Mouse (Mus musculus): ENCODE data around the gene Lyrm1.

Lyrm1 gene

DNA sequence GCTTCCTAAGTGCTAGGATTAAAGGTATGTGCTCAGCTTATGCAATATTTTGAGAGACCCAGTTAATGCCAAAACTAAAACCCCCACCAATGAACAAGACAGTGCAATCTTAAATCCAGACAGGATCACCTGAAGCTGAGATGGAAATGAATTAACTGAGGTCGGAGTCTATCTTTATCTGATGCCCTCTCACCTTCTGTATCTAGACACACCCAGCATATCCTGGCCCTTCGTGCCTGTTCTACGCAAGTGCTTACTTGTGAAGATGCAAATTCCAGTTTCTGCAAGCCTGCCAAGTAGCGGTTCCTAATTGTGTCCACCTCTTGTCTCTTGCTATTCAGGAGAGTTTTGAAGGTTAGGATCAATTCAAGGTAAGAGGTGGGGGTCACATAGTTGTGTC lies 69.5 kb downstream of the Lyrm1 start:
- no peak for DNase-seq (ENCODE audit: low spot score in 2 of 2)

DNA sequence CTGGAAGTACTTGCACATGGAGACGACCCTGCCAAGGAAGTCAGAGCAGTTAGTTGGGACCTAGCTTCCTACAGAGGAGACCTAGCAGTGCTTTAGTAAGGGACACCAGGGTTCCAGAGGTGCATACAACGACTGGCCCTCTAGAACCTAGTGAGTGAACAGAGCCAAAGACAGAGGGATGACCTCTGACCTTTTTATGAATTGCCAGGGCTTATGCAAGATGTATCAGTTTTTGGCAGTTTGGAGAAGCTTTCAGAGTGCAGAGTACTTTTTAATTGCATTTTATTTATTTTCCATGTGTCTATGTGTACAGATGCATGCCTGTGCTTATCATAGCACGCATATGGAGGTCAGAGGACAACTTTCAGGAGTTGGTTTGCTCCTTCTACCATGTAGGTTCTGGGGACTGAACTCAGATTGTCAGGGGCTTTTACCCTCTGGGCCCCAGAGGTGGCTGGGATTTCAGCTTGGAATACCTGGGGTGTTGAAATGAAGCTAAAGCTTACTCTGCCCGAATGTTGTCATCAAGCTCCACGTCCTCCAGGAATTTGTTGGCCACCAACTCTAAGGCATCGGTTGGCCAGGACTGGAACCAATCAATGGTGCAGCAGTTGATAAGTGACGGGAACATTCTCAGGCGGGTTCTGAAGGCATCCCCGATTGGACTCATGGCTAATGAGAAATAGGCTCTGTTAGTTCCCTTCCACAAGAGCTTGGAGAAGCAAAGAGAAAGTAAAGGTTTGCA lies 70.2 kb downstream of the Lyrm1 start:
- DNase-seq (ENCODE audit: low spot score in 2 of 2) = no peak

DNA sequence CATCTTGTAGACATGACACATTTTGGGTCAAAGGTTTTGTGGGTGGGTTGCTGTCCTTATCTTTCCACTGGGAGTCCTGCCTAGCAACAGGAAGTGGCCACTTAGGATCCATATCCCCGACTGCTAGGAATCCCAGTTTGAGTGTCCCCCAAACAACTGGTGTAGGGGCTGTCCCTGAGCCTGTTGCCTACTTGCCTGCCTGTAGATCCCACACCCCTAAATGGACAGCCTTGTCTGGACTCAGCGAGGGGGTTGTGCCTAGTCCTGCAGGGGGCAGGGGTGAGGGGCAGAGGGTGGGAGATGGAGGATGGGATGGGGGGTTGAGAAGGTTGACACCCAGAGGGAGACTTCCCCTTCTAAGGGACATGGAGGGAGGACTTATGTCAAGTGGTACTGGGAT lies 73.7 kb downstream of the Lyrm1 start:
- DNase-seq (ENCODE audit: low spot score in 2 of 2) = no peak

DNA sequence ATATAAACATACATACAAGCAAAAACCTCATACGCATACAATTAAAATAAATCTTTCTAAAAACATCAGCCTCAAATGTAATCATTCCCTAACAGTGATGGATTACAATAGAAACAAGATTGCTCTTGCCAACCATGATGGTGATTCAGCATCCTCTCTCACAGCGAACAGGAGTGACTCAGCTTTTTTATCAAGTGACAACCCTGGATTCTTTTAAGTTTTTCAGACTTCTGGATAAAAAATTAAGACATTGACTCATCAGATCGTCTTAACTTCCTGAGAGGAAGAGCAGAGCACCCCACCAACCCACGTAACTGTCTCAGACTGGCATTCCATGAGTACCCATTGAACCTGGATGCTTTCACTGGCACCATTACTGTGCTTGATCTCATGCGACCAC lies 78.6 kb downstream of the Lyrm1 start:
- no peak for DNase-seq (ENCODE audit: low spot score in 2 of 2)

DNA sequence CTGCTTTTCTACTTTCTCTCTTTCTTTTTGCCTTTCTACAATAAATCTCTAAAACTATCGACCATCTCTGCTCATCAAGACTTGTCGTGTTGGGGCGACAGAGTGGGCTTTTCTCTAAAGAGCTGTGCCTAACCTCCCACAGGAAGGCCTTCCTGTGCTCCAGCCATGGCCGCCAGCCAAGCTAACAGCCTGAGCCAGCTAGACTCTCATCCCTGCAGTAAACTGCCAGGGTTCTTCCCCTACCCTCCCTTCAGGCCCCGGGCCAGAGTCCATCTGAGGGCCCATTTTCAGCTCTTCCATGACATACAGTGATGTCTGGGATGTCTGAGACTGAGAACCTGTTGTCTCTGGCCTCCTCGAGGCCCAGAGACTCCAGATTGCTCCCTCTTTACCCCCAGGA lies 80.6 kb downstream of the Lyrm1 start:
- no peak for DNase-seq (ENCODE audit: low spot score in 2 of 2)

DNA sequence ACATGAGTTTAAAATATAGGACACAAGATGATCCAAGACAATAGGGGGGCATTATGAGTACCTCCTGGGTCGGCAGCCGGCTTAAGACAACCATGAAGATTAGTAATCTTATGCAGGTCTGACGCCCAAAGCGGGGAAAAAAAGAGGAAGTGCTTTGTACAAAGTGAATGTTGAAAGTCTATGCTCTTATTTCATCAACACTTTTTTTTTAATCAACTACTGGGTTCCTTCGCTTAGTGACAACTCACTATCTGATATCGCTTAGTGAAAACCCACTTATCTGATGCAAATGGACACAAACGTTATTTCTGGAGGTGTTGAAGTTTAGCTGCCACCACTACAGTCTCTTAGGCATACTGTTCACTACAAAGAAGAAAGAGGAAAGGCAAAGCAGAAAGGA lies 81.9 kb downstream of the Lyrm1 start:
- DNase-seq (ENCODE audit: low spot score in 2 of 2) = no peak

DNA sequence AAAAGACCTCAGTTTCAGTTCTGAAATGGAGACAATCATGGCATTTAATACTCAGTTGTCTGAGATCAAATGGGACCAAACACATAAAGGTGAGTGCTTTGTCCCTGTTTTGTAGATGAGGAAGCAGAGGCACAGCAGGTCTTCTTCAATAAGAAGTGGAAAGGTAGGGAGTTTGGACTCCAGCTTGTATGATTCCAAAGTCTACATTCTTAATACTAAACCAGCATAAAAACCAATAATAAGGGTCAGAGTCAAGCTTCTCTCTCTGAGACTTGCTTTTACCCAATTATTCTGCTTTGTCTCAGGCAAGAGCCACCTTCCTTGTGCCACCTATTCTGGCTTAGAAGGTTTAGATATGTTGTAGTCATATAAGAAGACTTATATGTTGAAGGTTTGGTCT lies 82.9 kb downstream of the Lyrm1 start:
- DNase-seq (ENCODE audit: low spot score in 2 of 2) = no peak

DNA sequence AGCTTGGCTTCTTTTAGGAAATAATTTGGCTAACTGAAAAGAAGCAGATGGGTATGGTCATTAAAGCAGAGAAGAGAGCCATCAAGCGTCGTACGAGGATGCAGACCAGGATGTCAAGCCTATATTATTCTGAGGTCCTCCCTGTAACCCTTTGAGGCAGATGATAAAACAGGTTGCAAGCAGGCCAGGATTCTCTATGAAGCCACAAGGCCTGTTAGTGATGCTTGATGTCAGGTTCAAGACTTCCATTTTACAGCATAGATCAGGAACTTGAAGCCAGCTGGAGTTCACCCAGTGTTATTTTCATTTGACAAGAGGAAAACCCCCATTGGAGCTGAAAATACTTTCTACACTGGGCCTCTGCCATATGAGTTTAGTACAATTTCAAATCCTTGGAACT lies 84.5 kb downstream of the Lyrm1 start:
- no peak for DNase-seq (ENCODE audit: low spot score in 2 of 2)

DNA sequence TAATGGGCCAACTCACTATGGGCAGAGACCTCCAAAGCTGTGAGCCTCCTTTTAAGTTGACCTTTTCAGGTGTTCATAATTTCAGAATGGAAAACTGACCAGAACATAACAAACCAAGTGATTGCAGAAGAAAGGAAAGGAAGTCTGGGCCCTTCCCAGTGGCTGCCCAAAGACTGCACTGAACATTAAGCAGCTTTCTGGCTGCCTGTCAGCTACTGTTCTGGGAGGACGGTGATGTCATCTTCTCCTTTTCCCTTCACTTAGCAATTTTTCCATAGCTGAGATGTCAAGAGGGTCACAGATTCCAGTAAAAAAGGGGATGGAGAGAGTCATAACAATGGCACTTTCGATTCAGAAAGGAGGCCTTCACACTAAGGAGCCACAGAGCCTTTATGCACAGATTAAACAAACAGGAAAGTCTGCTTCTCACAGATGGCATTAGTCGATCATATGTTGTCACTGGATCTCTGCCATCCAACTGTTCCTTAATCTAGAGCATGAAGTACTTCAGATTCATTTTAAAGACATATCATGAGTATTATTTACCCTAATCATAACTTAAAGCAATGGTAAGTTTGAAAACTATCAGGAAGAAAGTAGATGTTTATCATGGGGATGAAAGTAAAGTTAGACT lies 89.7 kb downstream of the Lyrm1 start:
- DNase-seq (ENCODE audit: low spot score in 2 of 2) = no peak

DNA sequence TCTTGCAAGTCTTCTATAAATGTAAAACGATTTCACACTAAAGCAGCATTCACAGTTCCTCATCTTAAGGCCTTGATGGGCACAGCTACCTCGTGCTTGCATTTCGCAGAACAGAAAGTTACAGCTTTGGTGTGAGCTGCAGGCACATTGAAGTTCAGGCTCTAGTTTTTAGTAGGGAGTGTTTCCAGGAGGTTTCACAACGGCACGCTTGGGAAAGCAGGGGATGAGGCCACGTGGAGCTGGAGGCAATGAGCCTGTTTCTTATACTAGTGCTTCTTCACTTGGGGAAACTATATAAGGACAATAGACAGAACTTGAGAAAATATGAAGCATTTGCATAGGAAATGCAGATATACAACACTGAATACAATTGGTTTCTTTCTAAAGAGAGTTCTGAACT lies 101.4 kb downstream of the Lyrm1 start:
- DNase-seq (ENCODE audit: low spot score in 2 of 2) = no peak
